Mouse (Mus musculus): Measurements from ENCODE around the gene Tnfsf8.

Gene Tnfsf8

GRCm38 (mm10) chr4:63842278-63842677, 18.9 kb downstream of the Tnfsf8 start:
- no peak for DNase-seq (ENCODE audit: extremely low spot score, low spot score)

GRCm38 (mm10) chr4:63840457-63840856, 20.7 kb downstream of the Tnfsf8 start:
- DNase-seq (ENCODE audit: extremely low spot score, low spot score): no peak

- no peak for DNase-seq (ENCODE audit: extremely low spot score, low spot score)
Observed at GRCm38 (mm10) chr4:63823136-63823535, 38.0 kb downstream of the Tnfsf8 start.

GRCm38 (mm10) chr4:63817505-63817904, 43.6 kb downstream of the Tnfsf8 start:
- DNase-seq (ENCODE audit: extremely low spot score, low spot score): no peak

GRCm38 (mm10) chr4:63815668-63816067, 45.5 kb downstream of the Tnfsf8 start:
- no peak for DNase-seq (ENCODE audit: extremely low spot score, low spot score)

GRCm38 (mm10) chr4:63798083-63798482, 63.1 kb downstream of the Tnfsf8 start:
- DNase-seq (ENCODE audit: extremely low spot score, low spot score): no peak

GRCm38 (mm10) chr4:63796527-63796926, 64.6 kb downstream of the Tnfsf8 start:
- DNase-seq (ENCODE audit: extremely low spot score, low spot score): no peak

- DNase-seq (ENCODE audit: extremely low spot score, low spot score): no peak
Observed at GRCm38 (mm10) chr4:63792328-63792727, 68.8 kb downstream of the Tnfsf8 start.

- no peak for DNase-seq (ENCODE audit: extremely low spot score, low spot score)
Observed at GRCm38 (mm10) chr4:63785466-63785865, 75.7 kb downstream of the Tnfsf8 start.

- DNase-seq (ENCODE audit: extremely low spot score, low spot score): no peak
Observed at GRCm38 (mm10) chr4:63783826-63784225, 77.3 kb downstream of the Tnfsf8 start.

- no peak for DNase-seq (ENCODE audit: extremely low spot score, low spot score)
Observed at GRCm38 (mm10) chr4:63782970-63783613, 78.1 kb downstream of the Tnfsf8 start.
